Mouse (Mus musculus): ENCODE measurements at regions not wholly inside any gene's neighbourhood (a gene's known extent, or its start where the extent isn't known, plus 50 kb on each side); places are given as distances from the start of the nearest gene placed in this dataset.

GRCm38 (mm10) chr7:136660401-136660800 is 234.0 kb upstream of the Mgmt start:
- H3K27me3 ChIP-seq (ENCODE audit: control insufficient read depth, insufficient read depth, low read length): no peaks in the 10 kb centered on the region
- ATAC-seq (ENCODE audit: insufficient number of reproducible peaks, low FRiP score, low TSS enrichment, low read depth) (no peak), DNase-seq (ENCODE audit: low spot score) (no peak)
- H3K36me3 ChIP-seq (ENCODE audit: control insufficient read depth, insufficient read depth, low read length): no peaks in the 10 kb centered on the region
- no peak overlapping the region for H3K27ac ChIP-seq (replicated peaks; ENCODE audit: low read depth, low read length)
- H3K9me3 ChIP-seq (ENCODE audit: control insufficient read depth, low read length): no peaks in the 10 kb centered on the region
- 72% methylated on average over 2 of the region's 2 CpGs for WGBS
- no peak overlapping the region for H3K4me2 ChIP-seq (ENCODE audit: low read depth, severe bottlenecking)
- H3K4me1 ChIP-seq (ENCODE audit: control insufficient read depth, insufficient read depth, low read length): no peaks in the 10 kb centered on the region
- no peak overlapping the region for H3K4me3 ChIP-seq (ENCODE audit: low read depth, low read length)
- no peak overlapping the region for H3K9ac ChIP-seq (ENCODE audit: low read length)

GRCm38 (mm10) chr7:136664424-136665082 is 229.9 kb upstream of the Mgmt start:
- H3K36me3 ChIP-seq (ENCODE audit: control insufficient read depth, insufficient read depth, low read length): no peaks in the 10 kb centered on the region
- H3K27ac ChIP-seq (replicated peaks; ENCODE audit: low read depth, low read length): no peak overlapping the region
- H3K9ac ChIP-seq (ENCODE audit: low read length): no peak overlapping the region
- no peak for DNase-seq (ENCODE audit: low spot score)
- H3K4me3 ChIP-seq (ENCODE audit: low read depth, low read length): no peak overlapping the region
- 0 out of 2 replicates have a peak, but pooled peaks cover 4% of the 10 kb centered on the region for H3K27me3 ChIP-seq (ENCODE audit: control insufficient read depth, insufficient read depth, low read length)
- 69% methylated on average over 10 of the region's 10 CpGs for whole genome bisulfite sequencing
- H3K4me1 ChIP-seq (ENCODE audit: control insufficient read depth, insufficient read depth, low read length): no peaks in the 10 kb centered on the region
- H3K9me3 ChIP-seq (ENCODE audit: control insufficient read depth, low read length): no peaks in the 10 kb centered on the region
- no peak for ATAC-seq (ENCODE audit: insufficient number of reproducible peaks, low FRiP score, low TSS enrichment, low read depth)
- H3K4me2 ChIP-seq (ENCODE audit: low read depth, severe bottlenecking): no peak overlapping the region

- H3K9ac ChIP-seq (ENCODE audit: low read length): no peak overlapping the region
- 0 out of 2 replicates have a peak, but pooled peaks cover 4% of the 10 kb centered on the region for H3K27me3 ChIP-seq (ENCODE audit: control insufficient read depth, insufficient read depth, low read length)
- no peaks in the 10 kb centered on the region for H3K4me1 ChIP-seq (ENCODE audit: control insufficient read depth, insufficient read depth, low read length)
- WGBS: 94% methylated on average over 2 of the region's 2 CpGs
- H3K4me2 ChIP-seq (ENCODE audit: low read depth, severe bottlenecking): no peak overlapping the region
- ATAC-seq (ENCODE audit: insufficient number of reproducible peaks, low FRiP score, low TSS enrichment, low read depth): no peak
- no peak for DNase-seq (ENCODE audit: low spot score)
- H3K9me3 ChIP-seq (ENCODE audit: control insufficient read depth, low read length): no peaks in the 10 kb centered on the region
- no peak overlapping the region for H3K27ac ChIP-seq (replicated peaks; ENCODE audit: low read depth, low read length)
- H3K4me3 ChIP-seq (ENCODE audit: low read depth, low read length): no peak overlapping the region
- no peaks in the 10 kb centered on the region for H3K36me3 ChIP-seq (ENCODE audit: control insufficient read depth, insufficient read depth, low read length)
Measured at GRCm38 (mm10) chr7:136665901-136666300, 228.5 kb upstream of the Mgmt start.

GRCm38 (mm10) chr7:136666707-136667106 is 227.7 kb upstream of the Mgmt start:
- Histone ChIP-seq H3K9me3 (ENCODE audit: control insufficient read depth, low read length) (no peaks in the 10 kb centered on the region), H3K36me3 (ENCODE audit: control insufficient read depth, insufficient read depth, low read length) (no peaks in the 10 kb centered on the region), H3K4me1 (ENCODE audit: control insufficient read depth, insufficient read depth, low read length) (no peaks in the 10 kb centered on the region), H3K4me2 (ENCODE audit: low read depth, severe bottlenecking) (no peak overlapping the region), H3K4me3 (ENCODE audit: low read depth, low read length) (no peak overlapping the region), H3K27me3 (ENCODE audit: control insufficient read depth, insufficient read depth, low read length) (0 out of 2 replicates have a peak, but pooled peaks cover 4% of the 10 kb centered on the region), H3K9ac (ENCODE audit: low read length) (no peak overlapping the region), H3K27ac (replicated peaks; ENCODE audit: low read depth, low read length) (no peak overlapping the region)
- WGBS: 17% methylated on average over 6 of the region's 6 CpGs
- ATAC-seq (ENCODE audit: insufficient number of reproducible peaks, low FRiP score, low TSS enrichment, low read depth) (no peak), DNase-seq (ENCODE audit: low spot score) (no peak)

- ATAC-seq (ENCODE audit: insufficient number of reproducible peaks, low FRiP score, low TSS enrichment, low read depth) (no peak), DNase-seq (ENCODE audit: low spot score) (no peak)
- Histone ChIP-seq H3K27me3 (ENCODE audit: control insufficient read depth, insufficient read depth, low read length) (0 out of 2 replicates have a peak, but pooled peaks cover 6% of the 10 kb centered on the region), H3K4me3 (ENCODE audit: low read depth, low read length) (no peak overlapping the region), H3K9me3 (ENCODE audit: control insufficient read depth, low read length) (no peaks in the 10 kb centered on the region), H3K9ac (ENCODE audit: low read length) (no peak overlapping the region), H3K36me3 (ENCODE audit: control insufficient read depth, insufficient read depth, low read length) (no peaks in the 10 kb centered on the region), H3K4me1 (ENCODE audit: control insufficient read depth, insufficient read depth, low read length) (peaks cover 5% of the 10 kb centered on the region; the same call in 1 of the 2 replicates), H3K27ac (replicated peaks; ENCODE audit: low read depth, low read length) (no peak overlapping the region), H3K4me2 (ENCODE audit: low read depth, severe bottlenecking) (no peak overlapping the region)
- 67% methylated on average over 7 of the region's 7 CpGs for WGBS
Measured at GRCm38 (mm10) chr7:136670675-136671074, 223.7 kb upstream of the Mgmt start.

GRCm38 (mm10) chr7:136674159-136674558 is 220.3 kb upstream of the Mgmt start:
- no peak overlapping the region for H3K4me2 ChIP-seq (ENCODE audit: low read depth, severe bottlenecking)
- WGBS: 16% methylated on average over 5 of the region's 5 CpGs
- no peaks in the 10 kb centered on the region for H3K9me3 ChIP-seq (ENCODE audit: control insufficient read depth, low read length)
- H3K27me3 ChIP-seq (ENCODE audit: control insufficient read depth, insufficient read depth, low read length): 0 out of 2 replicates have a peak, but pooled peaks cover 2% of the 10 kb centered on the region
- ATAC-seq (ENCODE audit: insufficient number of reproducible peaks, low FRiP score, low TSS enrichment, low read depth) (no peak), DNase-seq (ENCODE audit: low spot score) (no peak)
- H3K36me3 ChIP-seq (ENCODE audit: control insufficient read depth, insufficient read depth, low read length): no peaks in the 10 kb centered on the region
- H3K4me3 ChIP-seq (ENCODE audit: low read depth, low read length): no peak overlapping the region
- no peak overlapping the region for H3K9ac ChIP-seq (ENCODE audit: low read length)
- no peak overlapping the region for H3K27ac ChIP-seq (replicated peaks; ENCODE audit: low read depth, low read length)
- H3K4me1 ChIP-seq (ENCODE audit: control insufficient read depth, insufficient read depth, low read length): peaks cover 9% of the 10 kb centered on the region; the same call in 1 of the 2 replicates

- Histone ChIP-seq H3K4me3 (ENCODE audit: low read depth, low read length) (no peak overlapping the region), H3K9me3 (ENCODE audit: control insufficient read depth, low read length) (no peaks in the 10 kb centered on the region), H3K27me3 (ENCODE audit: control insufficient read depth, insufficient read depth, low read length) (0 out of 2 replicates have a peak, but pooled peaks cover 2% of the 10 kb centered on the region), H3K9ac (ENCODE audit: low read length) (no peak overlapping the region), H3K4me2 (ENCODE audit: low read depth, severe bottlenecking) (no peak overlapping the region), H3K4me1 (ENCODE audit: control insufficient read depth, insufficient read depth, low read length) (peaks cover 9% of the 10 kb centered on the region; the same call in 1 of the 2 replicates), H3K36me3 (ENCODE audit: control insufficient read depth, insufficient read depth, low read length) (no peaks in the 10 kb centered on the region), H3K27ac (replicated peaks; ENCODE audit: low read depth, low read length) (no peak overlapping the region)
- ATAC-seq (ENCODE audit: insufficient number of reproducible peaks, low FRiP score, low TSS enrichment, low read depth) (no peak), DNase-seq (ENCODE audit: low spot score) (no peak)
- 43% methylated on average over 5 of the region's 5 CpGs for WGBS
Measured at GRCm38 (mm10) chr7:136675041-136675440, 219.4 kb upstream of the Mgmt start.

GRCm38 (mm10) chr7:136676104-136676503 is 218.3 kb upstream of the Mgmt start:
- DNase-seq (ENCODE audit: low spot score) (no peak), ATAC-seq (ENCODE audit: insufficient number of reproducible peaks, low FRiP score, low TSS enrichment, low read depth) (no peak)
- 40% methylated on average over 6 of the region's 6 CpGs for WGBS
- H3K4me1 ChIP-seq (ENCODE audit: control insufficient read depth, insufficient read depth, low read length): peaks cover 9% of the 10 kb centered on the region; the same call in 1 of the 2 replicates
- H3K9ac ChIP-seq (ENCODE audit: low read length): no peak overlapping the region
- no peak overlapping the region for H3K4me2 ChIP-seq (ENCODE audit: low read depth, severe bottlenecking)
- H3K9me3 ChIP-seq (ENCODE audit: control insufficient read depth, low read length): no peaks in the 10 kb centered on the region
- H3K27ac ChIP-seq (replicated peaks; ENCODE audit: low read depth, low read length): no peak overlapping the region
- H3K27me3 ChIP-seq (ENCODE audit: control insufficient read depth, insufficient read depth, low read length): 0 out of 2 replicates have a peak, but pooled peaks cover 2% of the 10 kb centered on the region
- H3K4me3 ChIP-seq (ENCODE audit: low read depth, low read length): no peak overlapping the region
- no peaks in the 10 kb centered on the region for H3K36me3 ChIP-seq (ENCODE audit: control insufficient read depth, insufficient read depth, low read length)

All from limb, embryonic 11.5 days (tissue).